In genomic region chr7:120552479-120553180, GRCm38 (mm10) we compare ENCODE assay signal across 9 mouse cellular contexts.
A peak's percentile ranks its signal among the peaks of the same experiment; 100 is the strongest.
DNase-seq lines count a peak whose midpoint lies in the region; ATAC-seq lines count a peak whose summit lies in the region.
"Had no signal": no experiment of that assay in that cellular context is flagged by ENCODE, and none has a peak within 500 bp of the region (broad histone marks: within the 10 kb centered on the region; RNA-seq: fewer than 3 reads in every experiment).

No protein-coding gene starts in this region.

- H3K9me3 ChIP-seq in midbrain, embryonic 11.5 days (ENCODE audit: control insufficient read depth, low read length) = no peaks in the 10 kb centered on the region

- no peaks in the 10 kb centered on the region for H3K27me3 ChIP-seq in midbrain, embryonic 11.5 days (ENCODE audit: control insufficient read depth, insufficient read depth, low read length)

- no peak for ATAC-seq in cerebellum, adult (ENCODE audit: insufficient number of reproducible peaks, low FRiP score, low TSS enrichment)
- ATAC-seq in midbrain, embryonic 11.5 days (ENCODE audit: low FRiP score) = peak; percentile 93
- ATAC-seq in inflammation-experienced regulatory T-cells, adult 6 months = no peak

- peak overlapping the region; percentile 34 for H3K4me2 ChIP-seq in midbrain, embryonic 11.5 days

- no peaks in the 10 kb centered on the region for H3K4me1 ChIP-seq in midbrain, embryonic 11.5 days (ENCODE audit: control insufficient read depth, insufficient read depth, low read length)

- no peak overlapping the region for H3K27ac ChIP-seq in midbrain, embryonic 11.5 days (ENCODE audit: low read depth, low read length)

- no peaks in the 10 kb centered on the region for H3K36me3 ChIP-seq in midbrain, embryonic 11.5 days (ENCODE audit: control insufficient read depth, insufficient read depth, low read length)

- WGBS in midbrain, embryonic 11.5 days = 38% methylated on average over 12 of the region's 12 CpGs

- H3K4me3 ChIP-seq in midbrain, embryonic 11.5 days (ENCODE audit: low read depth, low read length) = peak overlapping the region; percentile 10; the same call in 1 of the 2 replicates

- DNase-seq in cerebellum, postnatal 10 days = peak; percentile 31 to 32
- peak; percentile 46 for DNase-seq in embryo, embryonic 10.5 days (ENCODE audit: low spot score)
- DNase-seq in frontal cortex, postnatal 36 days (ENCODE audit: low spot score in 2 of 2) = peak; percentile 3 to 4
- DNase-seq in midbrain, embryonic 11.5 days (ENCODE audit: low spot score, missing footprints) = peak; percentile 88
- no peak for DNase-seq in gastrocnemius, postnatal 25 days
- DNase-seq in heart, postnatal 4 days = no peak
- DNase-seq: cerebellum, adult 8-10 months had no signal

- no peak overlapping the region for H3K9ac ChIP-seq in midbrain, embryonic 11.5 days (ENCODE audit: low read length)

Comparison
In these comparisons a context has a peak if more than half of its experiments do, and no peak if none do; other contexts are left out.
1. DNase-seq: peak in cerebellum, postnatal 10 days (2 of 2), embryo, embryonic 10.5 days (single experiment), frontal cortex, postnatal 36 days (2 of 2) and midbrain, embryonic 11.5 days (single experiment); none in gastrocnemius, postnatal 25 days (single experiment) and heart, postnatal 4 days (single experiment).